Mouse (Mus musculus): ENCODE measurements around the gene Olfr993.

- TF ChIP-seq CTCF (IDR thresholded peaks at IDR 0.05; ENCODE audit: control insufficient read depth, insufficient read depth, insufficient replicate concordance, low read depth, low read length) (no peak), POLR2A (IDR thresholded peaks at IDR 0.05; ENCODE audit: control insufficient read depth, low read depth, low read length) (no peak)
These were observed at the start of gene Olfr993 for GRCm38 (mm10) chr2:85414777-85415176.
